Mouse (Mus musculus) spleen, postnatal 10 days (tissue): ENCODE data around the gene Tmem117.
A peak's percentile ranks its signal among the peaks of the same experiment; 100 is the strongest.

Experiments
- DNase-seq, 2 experiments: peaks; one replicate each; pipeline ENCODE4 v3.0.0; 2021 to 2022; ENCODE audit warnings: low spot score in 2 of 2

Tmem117 gene

GRCm38 (mm10) chr15:94648430-94648829 is 19.4 kb downstream of the Tmem117 start:
- no peak for DNase-seq

GRCm38 (mm10) chr15:94649071-94649765 is 20.2 kb downstream of the Tmem117 start:
- DNase-seq, result no peak

DNA sequence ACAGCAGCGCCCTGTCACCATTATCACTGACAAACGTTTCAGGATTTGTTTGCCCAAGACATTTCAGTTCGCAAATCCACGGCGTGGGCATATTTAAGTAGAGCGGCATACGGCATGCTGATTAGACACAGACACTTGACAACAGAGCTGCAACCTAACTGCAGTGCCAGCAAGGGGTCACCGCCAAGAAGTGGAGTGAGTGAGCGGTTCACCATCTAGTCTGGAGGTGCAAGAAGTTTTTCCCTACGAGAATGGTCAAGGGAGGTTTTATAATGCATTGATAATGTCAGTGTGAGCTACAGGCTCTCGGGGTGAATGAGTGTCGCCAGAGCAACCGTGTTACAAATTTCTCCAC is 20.7 kb downstream of the Tmem117 start:
- no peak for DNase-seq

DNA sequence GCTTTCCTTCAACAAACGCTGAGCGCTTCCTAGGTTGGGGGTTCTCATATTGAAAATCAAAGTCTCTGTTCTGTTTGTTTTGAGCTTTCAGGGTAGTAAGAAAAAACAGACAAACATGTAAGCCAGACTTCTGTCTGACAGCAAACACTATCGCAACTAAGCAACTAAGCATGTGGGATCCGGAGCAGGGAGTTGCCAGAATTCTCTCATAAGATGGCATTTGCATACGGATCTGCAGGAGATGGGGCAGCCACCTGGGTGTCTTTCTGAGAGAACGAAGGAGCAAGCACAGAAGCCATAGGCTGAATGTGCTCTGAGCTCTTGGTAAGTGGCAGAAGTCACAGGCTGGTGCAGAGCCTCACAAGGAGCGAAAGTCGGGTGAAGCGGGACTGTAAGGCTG is 22.3 kb downstream of the Tmem117 start:
- no peak for DNase-seq

DNA sequence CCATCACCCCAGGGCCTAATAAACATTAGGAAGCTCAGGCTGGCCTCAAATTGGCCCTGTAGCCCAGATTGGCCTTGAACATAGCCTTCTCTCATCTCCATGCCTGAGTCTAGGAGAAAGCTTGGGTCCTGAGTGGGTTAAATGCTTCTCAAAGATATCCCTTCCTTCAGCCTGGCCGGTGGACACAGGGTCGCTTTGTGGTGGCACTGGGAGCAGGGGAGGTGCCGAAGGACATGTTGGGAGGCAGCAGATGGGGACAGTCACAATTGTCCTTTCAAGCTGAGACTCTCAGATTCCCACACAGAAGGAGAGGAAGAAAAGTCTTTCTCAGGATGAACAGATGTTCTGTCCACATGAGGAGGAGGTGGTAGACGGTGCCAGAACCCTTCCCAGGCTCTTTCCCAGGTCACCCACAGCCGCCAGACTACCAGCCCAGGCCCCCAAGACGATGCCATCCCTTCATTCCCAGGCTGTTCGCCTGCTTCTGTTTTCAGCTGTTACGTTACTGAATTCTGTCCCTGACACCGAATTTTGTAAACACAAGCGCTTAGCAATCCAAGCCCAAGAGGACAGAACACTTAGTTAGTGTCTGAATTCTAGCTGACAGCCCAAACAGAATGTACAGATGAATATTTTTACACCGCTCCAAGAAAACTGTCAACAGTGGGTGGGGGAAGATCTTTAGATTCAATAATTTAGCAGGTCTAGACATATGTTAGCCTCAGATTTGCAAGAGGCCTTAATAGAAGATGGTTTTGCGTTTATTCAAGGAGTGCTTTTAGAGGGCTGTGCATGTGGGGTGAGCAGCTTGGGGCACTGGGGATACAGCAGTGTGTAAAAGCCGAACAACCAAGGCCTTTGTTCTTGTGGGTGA is 23.2 kb downstream of the Tmem117 start:
- no peak for DNase-seq

DNA sequence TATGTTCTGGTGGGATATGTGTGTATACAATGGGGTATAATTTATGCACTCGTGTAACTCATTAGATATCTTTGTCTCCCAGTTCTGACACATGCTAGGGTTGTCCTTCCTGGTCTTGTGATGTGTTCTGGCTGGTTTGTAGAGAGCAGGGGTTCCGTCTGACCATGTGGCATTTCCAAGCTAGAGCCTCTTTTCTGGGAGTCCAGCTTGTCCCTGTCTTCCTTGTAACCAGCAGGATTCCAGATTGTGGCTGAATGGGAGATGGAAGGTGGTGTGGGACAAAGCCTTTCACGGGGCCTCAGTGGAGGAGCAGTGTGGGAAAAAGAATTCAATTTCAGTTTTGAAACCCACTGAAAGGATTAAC is 23.8 kb downstream of the Tmem117 start:
- no peak for DNase-seq

DNA sequence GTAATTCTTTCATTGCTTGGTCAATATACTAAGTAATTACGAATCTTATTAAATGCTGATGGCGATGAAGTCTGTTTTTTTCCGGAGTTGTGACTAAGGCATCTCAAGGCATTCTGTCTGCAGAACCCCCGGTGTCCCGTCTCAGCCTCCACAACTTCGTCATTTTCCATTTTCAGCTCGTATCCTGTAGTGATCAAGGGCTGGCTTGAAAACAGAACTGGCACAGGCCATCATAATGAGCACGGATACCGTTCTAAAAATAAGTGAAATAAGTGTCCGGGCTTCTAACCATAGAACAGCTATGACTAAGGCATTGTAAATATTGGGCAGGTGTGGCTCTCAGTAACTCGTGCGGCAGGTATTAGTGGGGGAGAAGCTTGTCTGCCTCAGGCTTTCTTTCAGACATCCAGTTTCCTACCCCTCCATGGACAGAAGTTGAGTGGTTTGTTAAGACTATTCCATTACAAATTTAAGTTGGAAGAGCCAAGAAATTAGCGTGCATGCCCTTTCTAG is 26.8 kb downstream of the Tmem117 start:
- no peak for DNase-seq

DNA sequence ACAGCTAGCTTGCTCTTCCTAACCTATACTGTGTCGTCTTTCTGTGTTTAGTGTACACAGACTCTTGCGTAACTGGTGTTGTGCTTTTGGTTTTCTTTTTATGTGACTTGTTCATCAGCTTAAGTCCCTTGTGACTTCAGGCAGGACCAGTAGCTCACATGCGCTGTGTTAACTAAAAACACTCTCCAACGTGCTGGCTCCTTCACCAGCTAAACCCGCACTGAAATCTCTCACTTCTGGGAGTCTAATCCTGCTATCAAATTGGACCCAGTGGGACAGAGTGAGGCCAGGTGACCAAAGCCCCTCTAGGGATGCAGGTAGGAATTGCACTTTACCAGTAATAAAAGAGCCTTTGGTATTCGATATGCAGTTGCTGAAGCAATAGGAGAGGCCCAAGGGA is 28.9 kb downstream of the Tmem117 start:
- no peak for DNase-seq

GRCm38 (mm10) chr15:94658392-94659111 is 29.5 kb downstream of the Tmem117 start:
- DNase-seq, result no peak

DNA sequence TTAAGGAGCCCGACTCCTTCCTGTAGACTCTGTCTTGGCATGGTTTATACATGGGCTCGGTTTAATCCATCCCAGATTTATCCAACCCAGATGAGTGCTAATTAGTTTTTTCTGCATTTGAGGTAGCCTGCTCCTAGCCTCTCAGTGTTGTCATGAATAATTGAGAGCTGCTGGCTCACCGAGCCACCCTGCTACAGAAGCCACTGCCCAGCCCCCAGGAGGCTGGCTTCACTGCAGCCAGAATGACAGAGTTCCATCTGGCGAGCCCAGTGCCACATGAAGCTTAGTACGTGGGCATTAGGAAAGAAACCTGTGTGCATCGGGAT is 30.0 kb downstream of the Tmem117 start:
- no peak for DNase-seq

- no peak for DNase-seq
These were observed 31.9 kb downstream of the Tmem117 start for GRCm38 (mm10) chr15:94660913-94661312.

DNA sequence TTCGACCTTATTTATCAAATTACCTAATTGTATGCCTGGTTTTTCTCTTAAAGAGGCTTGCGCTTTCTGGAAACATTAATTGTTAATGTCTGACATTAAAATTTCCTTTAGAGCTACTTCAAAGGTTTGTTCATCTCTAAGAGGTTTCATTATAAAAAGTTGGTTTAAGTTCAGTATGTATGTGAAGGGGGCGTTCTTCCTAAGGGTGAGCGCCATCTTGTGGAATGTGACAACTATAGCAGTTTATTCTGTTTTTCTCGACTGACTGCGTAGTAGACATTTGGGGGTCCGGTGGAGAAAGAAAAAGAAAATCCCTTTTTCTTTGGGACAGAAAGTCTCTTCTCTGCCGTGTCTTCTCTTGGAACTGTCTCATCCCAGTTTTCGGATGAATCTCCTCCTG is 32.4 kb downstream of the Tmem117 start:
- no peak for DNase-seq

GRCm38 (mm10) chr15:94664612-94665011 is 35.6 kb downstream of the Tmem117 start:
- DNase-seq, result no peak

DNA sequence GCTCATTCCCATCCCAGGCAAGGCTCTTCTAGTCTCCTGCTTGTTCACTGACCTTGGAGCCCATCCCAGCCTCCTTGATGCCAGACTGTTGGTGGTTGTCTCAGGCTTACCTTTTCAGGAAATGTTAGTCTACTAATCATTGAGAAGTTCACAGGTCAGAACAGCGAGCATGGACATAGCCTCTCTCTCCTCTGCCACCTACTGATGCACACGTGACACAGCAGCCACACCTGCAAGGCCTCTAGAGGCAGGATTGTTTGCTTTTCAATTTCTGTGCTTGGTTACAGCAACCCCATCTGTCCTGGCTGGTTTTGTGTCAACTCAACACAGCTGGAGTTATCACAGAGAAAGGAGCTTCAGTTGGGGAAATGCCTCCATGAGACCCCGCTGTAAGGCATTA is 52.1 kb downstream of the Tmem117 start:
- no peak for DNase-seq

GRCm38 (mm10) chr15:94684269-94684668 is 55.2 kb downstream of the Tmem117 start:
- no peak for DNase-seq

- DNase-seq, result no peak
These were observed 58.1 kb downstream of the Tmem117 start for GRCm38 (mm10) chr15:94687176-94687575.

- no peak for DNase-seq
These were observed 58.6 kb downstream of the Tmem117 start for GRCm38 (mm10) chr15:94687629-94688028.

DNA sequence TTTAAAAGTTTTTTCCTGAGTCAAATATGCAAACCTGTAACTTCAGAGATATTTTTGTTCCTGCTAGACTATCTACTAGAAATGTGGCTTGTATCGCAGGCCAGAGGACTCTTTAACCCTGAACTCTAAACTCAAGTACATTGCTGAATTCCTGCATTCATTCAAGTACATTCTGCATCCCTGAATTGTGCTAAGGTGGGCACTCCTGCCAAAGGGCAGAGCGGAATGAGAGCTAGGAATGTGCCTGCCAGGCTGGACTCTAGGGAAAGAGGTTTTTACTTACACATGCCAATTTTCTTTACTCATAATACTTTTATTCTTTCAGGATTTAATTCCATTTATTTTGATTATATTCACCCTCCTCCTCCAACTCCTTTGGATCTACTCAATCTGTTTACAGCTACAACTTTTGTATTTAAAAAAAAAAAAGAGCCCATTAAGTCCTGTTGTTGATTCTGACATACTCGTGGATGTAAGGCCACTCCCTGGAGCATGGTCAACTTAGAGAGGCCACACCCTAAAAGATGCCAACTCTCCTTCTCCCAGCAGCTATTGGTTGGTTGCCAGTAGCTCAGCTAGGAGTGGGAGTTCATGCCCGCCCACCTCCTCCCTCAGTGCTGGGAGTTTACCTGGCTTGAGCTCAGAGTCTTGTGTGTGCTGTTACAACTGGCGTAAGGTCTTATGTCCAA is 60.3 kb downstream of the Tmem117 start:
- no peak for DNase-seq

DNA sequence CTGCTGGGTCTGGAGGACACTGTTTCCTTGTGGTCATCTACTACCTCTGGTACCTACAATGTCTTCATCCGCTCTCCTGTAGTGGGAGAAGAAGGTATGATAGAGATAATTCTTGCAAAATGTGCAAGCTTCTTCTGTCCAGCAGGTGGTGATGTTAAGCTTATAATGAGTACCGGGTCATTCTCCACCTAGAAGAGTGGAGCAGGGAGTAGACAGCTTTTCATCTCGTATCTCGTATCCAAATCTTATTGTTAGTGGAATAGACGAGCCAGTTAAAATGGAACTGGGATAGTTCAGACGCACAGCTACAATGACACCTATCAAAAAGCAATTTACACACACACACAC is 60.8 kb downstream of the Tmem117 start:
- no peak for DNase-seq

DNA sequence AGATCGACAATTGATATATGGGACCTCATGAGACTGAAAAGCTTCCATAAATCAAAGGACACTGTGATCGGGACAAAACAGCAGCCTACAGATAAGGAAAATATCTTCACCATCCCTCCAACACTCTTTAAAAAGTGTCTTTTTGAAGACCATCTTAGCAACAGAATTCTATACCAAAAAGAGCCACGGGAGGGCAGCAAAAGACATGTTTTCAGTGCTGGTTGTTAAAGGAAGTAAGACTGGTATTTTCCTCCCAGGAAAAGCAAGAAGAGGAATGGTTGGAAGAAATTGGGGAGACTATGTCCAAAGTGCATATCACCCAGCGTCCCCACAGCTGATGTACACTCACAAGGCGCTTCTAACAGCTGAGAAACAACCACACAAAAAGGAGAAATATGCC is 93.7 kb downstream of the Tmem117 start:
- DNase-seq, result peak in 1 of 2 experiments; percentile 17

GRCm38 (mm10) chr15:94732104-94732503 is 103.1 kb downstream of the Tmem117 start:
- DNase-seq, result no peak

- DNase-seq, result no peak
These were observed 140.2 kb downstream of the Tmem117 start for GRCm38 (mm10) chr15:94769227-94769626.
